Mouse (Mus musculus): ENCODE measurements around the gene Zfp131.
"Not testable (repeated sequence)": the region's sequence is repeated elsewhere in the genome, so short reads cannot be mapped to it uniquely, and the experiment has no call there.

Zfp131 gene

GRCm38 (mm10) chr13:119790761-119791579 is at the start of gene Zfp131:
Zfp131 (minus strand) TSS chr13:119790889.
- peak; percentile 95 for DNase-seq

- DNase-seq, result not testable (repeated sequence)
Observed at GRCm38 (mm10) chr13:119839982-119840381, 49.3 kb upstream of the Zfp131 start.

- DNase-seq, result peak; percentile 63
Observed at GRCm38 (mm10) chr13:119837719-119838337, 47.1 kb upstream of the Zfp131 start.

- peak; percentile 45 for DNase-seq
Observed at GRCm38 (mm10) chr13:119836324-119836811, 45.7 kb upstream of the Zfp131 start.

- DNase-seq, result peak; percentile 18
Observed at GRCm38 (mm10) chr13:119835320-119836056, 44.8 kb upstream of the Zfp131 start, which contains the start of gene D13Ertd608e. D13Ertd608e (plus strand) TSS chr13:119836006.

GRCm38 (mm10) chr13:119830116-119830515 is 39.4 kb upstream of the Zfp131 start, which contains the start of gene AF067063:
AF067063 (minus strand) TSS chr13:119830216.
- not testable (repeated sequence) for DNase-seq

- DNase-seq, result no peak
Observed at GRCm38 (mm10) chr13:119817579-119818206, 27.0 kb upstream of the Zfp131 start.

GRCm38 (mm10) chr13:119816798-119817197 is 26.1 kb upstream of the Zfp131 start:
- no peak for DNase-seq

GRCm38 (mm10) chr13:119810031-119810430 is 19.3 kb upstream of the Zfp131 start:
- no peak for DNase-seq

- DNase-seq, result no peak
Observed at GRCm38 (mm10) chr13:119808937-119809336, 18.2 kb upstream of the Zfp131 start.

GRCm38 (mm10) chr13:119797656-119798055 is 7.0 kb upstream of the Zfp131 start:
- no peak for DNase-seq

GRCm38 (mm10) chr13:119792791-119793404 is 2.2 kb upstream of the Zfp131 start:
- DNase-seq, result no peak

- peak; percentile 24 for DNase-seq
Observed at GRCm38 (mm10) chr13:119791580-119792135, 969 bp upstream of the Zfp131 start.

- peak; percentile 75 for DNase-seq
Observed at GRCm38 (mm10) chr13:119789851-119790717, 605 bp downstream of the Zfp131 start.

GRCm38 (mm10) chr13:119783581-119783980 is 7.1 kb downstream of the Zfp131 start:
- no peak for DNase-seq

GRCm38 (mm10) chr13:119768541-119768940 is 22.1 kb downstream of the Zfp131 start:
- no peak for DNase-seq

- no peak for DNase-seq
Observed at GRCm38 (mm10) chr13:119766480-119766879, 24.2 kb downstream of the Zfp131 start.

GRCm38 (mm10) chr13:119756831-119757230 is 33.9 kb downstream of the Zfp131 start:
- no peak for DNase-seq

GRCm38 (mm10) chr13:119755681-119756471 is 34.8 kb downstream of the Zfp131 start, which contains the start of gene Nim1k:
Nim1k (minus strand) TSS chr13:119755882.
- peak; percentile 92 for DNase-seq

- DNase-seq, result peak; percentile 77
Observed at GRCm38 (mm10) chr13:119755141-119755547, 35.5 kb downstream of the Zfp131 start.

All from cerebellum, adult 11-12 months (tissue).